Mouse (Mus musculus) limb, embryonic 12.5 days (tissue): ENCODE results near the gene Cmtm7. TPM values are rescaled to one million over a fixed set of nuclear protein-coding genes. Genes with fewer than 3 reads are reported as not detected.

ENCODE experiments used
- ATAC-seq: fragments of 200-750 bp; cut with Nextera tagmentation; 2 replicates; pipeline ENCODE4 v1.8.0; 2017; ENCODE audit warnings: low read depth, moderate TSS enrichment; ENCODE audit not compliant: insufficient number of reproducible peaks, insufficient read depth, low FRiP score, low TSS enrichment
- H3K27ac ChIP-seq: fragments of 300-500 bp; sonication (generic); 2 replicates; pipeline ENCODE4 v1.5.1; 2016; ENCODE audit warnings: mild to moderate bottlenecking, moderate library complexity
- H3K27me3 ChIP-seq: fragments of 300-500 bp; sonication (generic); 2 replicates; pipeline ENCODE4 v1.6.1; 2016; ENCODE audit warnings: mild to moderate bottlenecking, moderate library complexity
- H3K36me3 ChIP-seq: fragments of 300-500 bp; sonication (generic); 2 replicates; pipeline ENCODE4 v1.6.1; 2016; ENCODE audit warnings: mild to moderate bottlenecking, moderate library complexity
- H3K4me1 ChIP-seq: fragments of 300-500 bp; sonication (generic); replicated peaks from 2 replicates; pipeline ENCODE4 v1.6.1; 2016
- H3K4me2 ChIP-seq: fragments of 300-500 bp; sonication (generic); 2 replicates; pipeline ENCODE4 v1.6.1; 2016; ENCODE audit warnings: mild to moderate bottlenecking, moderate library complexity
- H3K4me3 ChIP-seq: fragments of 300-500 bp; sonication (generic); replicated peaks from 2 replicates; pipeline ENCODE4 v1.5.1; 2016; ENCODE audit warnings: mild to moderate bottlenecking
- H3K9ac ChIP-seq: fragments of 300-500 bp; sonication (generic); replicated peaks from 2 replicates; pipeline ENCODE4 v1.6.1; 2016; ENCODE audit warnings: mild to moderate bottlenecking, moderate library complexity
- H3K9me3 ChIP-seq: fragments of 300-500 bp; sonication (generic); 2 replicates; pipeline ENCODE4 v1.6.1; 2016; ENCODE audit warnings: mild to moderate bottlenecking, moderate library complexity
- WGBS: fragments of 180-500 bp; shearing (Covaris S2); methylation state at CpG from one replicate; pipeline ENCODE4 v1.1.7; 2016; 5-methylcytosine and 5-hydroxymethylcytosine counted together
- polyA plus RNA-seq: library from polyadenylated mRNA; unstranded; fragments of >200 nt; fragmentation: Nextera tagmentation; extraction: Ambion mirVana; gene quantifications from 2 replicates; pipeline ENCODE4 v1.2.1, GENCODE M21; 2016

The Cmtm7 gene
- polyA plus RNA-seq, 1 experiment from 2014 or later, result 80.9 TPM

DNA sequence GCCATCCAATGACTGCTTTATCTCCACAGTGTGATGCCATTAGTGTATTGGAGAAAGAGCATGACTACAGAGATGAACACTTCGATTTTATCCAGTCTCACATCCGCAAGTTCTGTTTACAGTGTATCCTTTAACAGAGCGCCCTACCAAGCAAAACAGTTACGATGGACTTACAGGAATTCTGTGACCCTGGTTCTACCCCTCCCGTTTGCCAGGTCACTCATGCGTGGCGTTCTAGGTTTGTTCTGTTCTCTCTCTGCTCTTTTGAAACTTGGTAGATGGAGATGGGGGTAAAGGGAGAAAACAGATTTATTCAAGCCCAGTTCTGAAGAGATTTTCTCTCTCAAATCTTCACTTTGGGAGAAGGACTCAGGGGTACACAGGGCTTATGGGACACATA, 68.2 kb downstream of the Cmtm7 start:
- no peaks in the 10 kb centered on the region for H3K4me1 ChIP-seq
- no peaks in the 10 kb centered on the region for H3K9me3 ChIP-seq
- WGBS, result 92% methylated on average over 7 of the region's 7 CpGs
- H3K27me3 ChIP-seq, result no peaks in the 10 kb centered on the region
- H3K36me3 ChIP-seq, result peaks cover 95% of the 10 kb centered on the region
- H3K4me3 ChIP-seq, result no peak overlapping the region
- H3K27ac ChIP-seq, result no peak overlapping the region
- H3K9ac ChIP-seq, result no peak overlapping the region
- ATAC-seq, result no peak
- no peak overlapping the region for H3K4me2 ChIP-seq

DNA sequence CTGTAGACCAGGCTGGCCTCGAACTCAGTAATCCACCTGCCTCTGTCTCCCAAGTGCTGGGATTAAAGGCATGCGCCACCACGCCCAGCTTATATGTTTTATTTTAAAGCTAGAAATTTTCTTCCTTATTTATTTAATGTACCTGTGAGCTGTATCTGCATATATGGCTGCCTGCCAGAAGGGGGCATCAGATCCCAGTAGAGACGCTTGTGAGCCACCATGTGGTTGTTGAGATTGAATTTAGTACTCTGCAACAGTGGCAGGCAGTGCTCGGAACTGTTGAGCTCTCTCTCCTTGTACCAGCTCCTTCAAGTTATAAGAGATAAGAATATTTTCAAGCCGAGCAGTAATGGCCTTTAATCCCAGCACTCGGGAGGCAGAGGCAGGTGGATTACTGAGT, 71.3 kb downstream of the Cmtm7 start:
- Histone ChIP-seq H3K4me1 (no peaks in the 10 kb centered on the region), H3K4me3 (no peak overlapping the region), H3K27ac (no peak overlapping the region), H3K9me3 (no peaks in the 10 kb centered on the region), H3K9ac (no peak overlapping the region), H3K36me3 (peaks cover 94% of the 10 kb centered on the region), H3K4me2 (no peak overlapping the region), H3K27me3 (no peaks in the 10 kb centered on the region)
- ATAC-seq, result no peak
- WGBS, result 82% methylated on average over 7 of the region's 7 CpGs

DNA sequence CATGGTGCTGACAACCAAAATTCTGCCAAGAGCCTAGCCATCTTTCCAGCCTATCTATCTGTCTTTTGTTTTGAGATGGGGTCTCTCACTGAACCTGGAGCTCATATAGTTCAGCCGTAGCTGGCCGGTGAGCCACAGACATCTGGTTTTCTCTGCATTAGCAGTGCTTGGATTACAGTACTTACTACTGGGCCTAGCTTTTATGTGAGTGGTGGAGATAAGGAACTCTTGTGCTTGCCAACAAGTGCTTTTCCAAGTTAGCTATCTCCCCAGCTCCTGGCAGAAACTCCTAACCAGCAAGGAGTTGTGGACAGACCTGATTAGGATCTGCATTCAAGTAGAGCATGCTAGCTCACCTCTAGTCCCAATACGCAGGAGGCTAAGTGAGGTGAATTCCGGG, 73.9 kb downstream of the Cmtm7 start:
- no peaks in the 10 kb centered on the region for H3K9me3 ChIP-seq
- H3K9ac ChIP-seq, result no peak overlapping the region
- ATAC-seq, result no peak
- WGBS, result 92% methylated on average over 4 of the region's 4 CpGs
- no peak overlapping the region for H3K4me3 ChIP-seq
- H3K27me3 ChIP-seq, result no peaks in the 10 kb centered on the region
- no peaks in the 10 kb centered on the region for H3K4me1 ChIP-seq
- peaks cover 77% of the 10 kb centered on the region for H3K36me3 ChIP-seq
- H3K27ac ChIP-seq, result no peak overlapping the region
- H3K4me2 ChIP-seq, result no peak overlapping the region

Other genes starting within 250 kb of the Cmtm7 start
- 1.6 and 2.3 TPM in 2 replicates for gene Trim71, start 217.5 kb downstream of the Cmtm7 start, polyA plus RNA-seq
- gene Cnot10, start 141.7 kb downstream of the Cmtm7 start, polyA plus RNA-seq, result 81.9 and 82.2 TPM in 2 replicates
- gene Dync1li1, start 93.1 kb downstream of the Cmtm7 start, polyA plus RNA-seq, result 69.0 and 77.4 TPM in 2 replicates
- 24.9 and 26.1 TPM in 2 replicates for gene Cmtm6, start 50.7 kb downstream of the Cmtm7 start, polyA plus RNA-seq
- 18.8 and 20.1 TPM in 2 replicates for gene Cmtm8, start 62.3 kb upstream of the Cmtm7 start, polyA plus RNA-seq
- 8.6 and 10.0 TPM in 2 replicates for gene Gpd1l, start 152.1 kb upstream of the Cmtm7 start, polyA plus RNA-seq
- gene Osbpl10, start 196.7 kb upstream of the Cmtm7 start, polyA plus RNA-seq, result 3.2 and 3.6 TPM in 2 replicates
- 521 and 524 TPM in 2 replicates for gene Rps27rt, start 200.9 kb upstream of the Cmtm7 start, polyA plus RNA-seq